Mouse (Mus musculus): ENCODE results near the gene Ralgapa2.

- TF ChIP-seq CTCF (IDR thresholded peaks at IDR 0.05; ENCODE audit: low read depth), result no peak
- TF ChIP-seq EP300 (IDR thresholded peaks at IDR 0.05; ENCODE audit: low read depth), result no peak
These were observed 283.7 kb downstream of the Ralgapa2 start for GRCm38 (mm10) chr2:146228435-146228834.

Measured in heart, postnatal 0 days (tissue).